Mouse (Mus musculus): Measurements from ENCODE around the gene Phldb1. TPM values are rescaled to one million over a fixed set of nuclear protein-coding genes. Genes with fewer than 3 reads are reported as not detected.
"Not testable (repeated sequence)": the region's sequence is repeated elsewhere in the genome, so short reads cannot be mapped to it uniquely, and the experiment has no call there.

Gene Phldb1
- total RNA-seq (2021): 10 to 100 TPM; 71.8 to 86.4 TPM
- long read RNA-seq, experiment 1, full-length matches to known transcripts: 2 of 31 reads
- long read RNA-seq, experiment 1, partial matches to known transcripts: 8 of 31 reads
- long read RNA-seq, experiment 1, other reads (novel, unspliced or antisense): 21 of 31 reads
- long read RNA-seq, experiment 2, partial matches to known transcripts: 10 of 45 reads
- long read RNA-seq, experiment 2, other reads (novel, unspliced or antisense): 34 of 45 reads

GRCm38 (mm10) chr9:44734524-44735494 lies at the start of gene Phldb1:
Gene Phldb1 (minus strand): TSS chr9:44735198.
- DNase-seq (ENCODE audit: low spot score in 2 of 2): peak; percentile 38 to 75
- peak within 1 kb of the TSS; percentile 87 for H3K27ac ChIP-seq
- H3K4me3 ChIP-seq: peak within 1 kb of the TSS; percentile 59
- TF ChIP-seq CTCF (conservative IDR thresholded peaks at IDR 0.05): peak; percentile 69

GRCm38 (mm10) chr9:44772750-44773651 lies 38.0 kb upstream of the Phldb1 start:
- DNase-seq (ENCODE audit: low spot score in 2 of 2): peak; percentile 90 to 93
- peak; percentile 98; the same call in 1 of the 2 replicates for TF ChIP-seq CTCF (conservative IDR thresholded peaks at IDR 0.05)
- peak overlapping the region; percentile 94 for H3K4me3 ChIP-seq
- peak overlapping the region; percentile 90 for H3K27ac ChIP-seq

- TF ChIP-seq CTCF (conservative IDR thresholded peaks at IDR 0.05): no peak
- Histone ChIP-seq H3K27ac (peak overlapping the region; percentile 54), H3K4me3 (no peak overlapping the region)
- DNase-seq (ENCODE audit: low spot score in 2 of 2): no peak
Observed at GRCm38 (mm10) chr9:44772392-44772749, 37.4 kb upstream of the Phldb1 start.

- 0 out of 2 replicates have a peak, but pooled peaks have one; percentile 13 for TF ChIP-seq CTCF (conservative IDR thresholded peaks at IDR 0.05)
- DNase-seq (ENCODE audit: low spot score in 2 of 2): no peak
Observed at GRCm38 (mm10) chr9:44771376-44771775, 36.4 kb upstream of the Phldb1 start.

GRCm38 (mm10) chr9:44768029-44768394 lies 33.0 kb upstream of the Phldb1 start:
- peak; percentile 38 for TF ChIP-seq CTCF (conservative IDR thresholded peaks at IDR 0.05)
- not testable (repeated sequence) for DNase-seq (ENCODE audit: low spot score in 2 of 2)
- peak overlapping the region; percentile 94 for H3K4me3 ChIP-seq
- H3K27ac ChIP-seq: peak overlapping the region; percentile 95

More at GRCm38 (mm10) chr9:44771376-44771775, 36.4 kb upstream of the Phldb1 start:
- Histone ChIP-seq H3K27ac (no peak overlapping the region), H3K4me3 (no peak overlapping the region)

GRCm38 (mm10) chr9:44767101-44768028 lies 32.4 kb upstream of the Phldb1 start, which contains the start of the genes Arcn1 and Ift46:
Gene Arcn1 (minus strand): TSS chr9:44767845.
Gene Ift46 (plus strand): TSS chr9:44767908.
- TF ChIP-seq CTCF (conservative IDR thresholded peaks at IDR 0.05): no peak
- peak within 1 kb of the TSS; percentile 95 for H3K27ac ChIP-seq
- peak; percentile 73 to 76 for DNase-seq (ENCODE audit: low spot score in 2 of 2)

GRCm38 (mm10) chr9:44760873-44761272 lies 25.9 kb upstream of the Phldb1 start:
- Histone ChIP-seq H3K4me3 (no peak overlapping the region), H3K27ac (no peak overlapping the region)
- TF ChIP-seq CTCF (conservative IDR thresholded peaks at IDR 0.05): no peak
- DNase-seq (ENCODE audit: low spot score in 2 of 2): no peak

More at GRCm38 (mm10) chr9:44767101-44768028, 32.4 kb upstream of the Phldb1 start, which contains the start of the genes Arcn1 and Ift46:
- H3K4me3 ChIP-seq: peak within 1 kb of the TSS; percentile 94

GRCm38 (mm10) chr9:44748473-44748872 lies 13.5 kb upstream of the Phldb1 start:
- peak; percentile 69 for TF ChIP-seq CTCF (conservative IDR thresholded peaks at IDR 0.05)
- Histone ChIP-seq H3K27ac (no peak overlapping the region), H3K4me3 (no peak overlapping the region)
- no peak for DNase-seq (ENCODE audit: low spot score in 2 of 2)

GRCm38 (mm10) chr9:44747341-44747740 lies 12.3 kb upstream of the Phldb1 start:
- Histone ChIP-seq H3K4me3 (no peak overlapping the region), H3K27ac (no peak overlapping the region)
- TF ChIP-seq CTCF (conservative IDR thresholded peaks at IDR 0.05): no peak
- no peak for DNase-seq (ENCODE audit: low spot score in 2 of 2)

GRCm38 (mm10) chr9:44746666-44747065 lies 11.7 kb upstream of the Phldb1 start:
- TF ChIP-seq CTCF (conservative IDR thresholded peaks at IDR 0.05): peak; percentile 22
- DNase-seq (ENCODE audit: low spot score in 2 of 2): no peak
- Histone ChIP-seq H3K4me3 (no peak overlapping the region), H3K27ac (no peak overlapping the region)

GRCm38 (mm10) chr9:44745371-44745770 lies 10.4 kb upstream of the Phldb1 start:
- DNase-seq (ENCODE audit: low spot score in 2 of 2): no peak
- H3K4me3 ChIP-seq: no peak overlapping the region
- H3K27ac ChIP-seq: no peak overlapping the region
- no peak for TF ChIP-seq CTCF (conservative IDR thresholded peaks at IDR 0.05)

Data from layer of hippocampus, adult 2 months (tissue).